Mouse (Mus musculus): Measurements from ENCODE around the gene Gm10134. TPM values are rescaled to one million over a fixed set of nuclear protein-coding genes. Genes with fewer than 3 reads are reported as not detected.

Gene Gm10134
- total RNA-seq, 1 experiment from 2014 or later: not detected

DNA sequence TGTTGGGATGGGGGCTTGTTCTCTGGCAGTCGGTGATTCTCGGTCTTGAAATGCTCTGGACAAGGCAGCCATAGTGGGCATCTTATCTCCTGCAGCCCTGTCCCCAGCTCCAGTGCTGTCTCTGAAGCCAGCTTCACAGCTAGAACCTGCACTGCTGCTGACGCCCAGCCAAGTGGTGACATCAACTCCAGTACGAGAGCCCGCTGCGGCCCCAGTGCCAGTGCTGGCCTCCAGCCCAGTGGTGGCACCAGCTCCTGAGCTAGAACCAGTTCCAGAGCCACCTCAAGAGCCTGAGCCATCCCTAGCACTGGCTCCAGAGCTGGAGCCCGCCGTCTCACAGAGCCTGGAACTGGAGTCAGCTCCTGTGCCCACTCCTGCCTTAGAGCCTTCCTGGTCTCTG, 38.0 kb downstream of the Gm10134 start:
- no peak for ATAC-seq (ENCODE audit: extremely low read depth, insufficient number of reproducible peaks, low FRiP score, poor library complexity, severe bottlenecking)

DNA sequence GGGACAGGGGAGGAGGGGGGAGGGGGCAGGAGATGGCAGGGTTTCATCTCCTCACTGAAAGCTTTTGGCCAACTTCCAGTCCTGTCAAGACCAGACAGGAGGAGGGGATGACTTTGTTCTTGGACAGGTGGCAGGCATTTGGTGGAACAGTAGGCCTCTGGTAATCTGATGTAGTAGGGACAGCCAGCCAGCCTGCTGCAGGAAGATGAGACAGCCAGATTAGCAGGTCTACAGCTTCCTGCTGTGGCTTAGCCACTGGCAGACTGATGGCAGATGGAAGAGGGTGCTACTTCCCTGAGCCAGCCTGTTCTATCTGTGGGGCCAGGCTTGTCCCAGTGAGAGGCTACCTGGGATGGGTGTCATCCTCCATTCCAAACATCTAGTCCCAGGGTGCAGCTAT, 40.1 kb downstream of the Gm10134 start:
- ATAC-seq (ENCODE audit: extremely low read depth, insufficient number of reproducible peaks, low FRiP score, poor library complexity, severe bottlenecking): no peak

DNA sequence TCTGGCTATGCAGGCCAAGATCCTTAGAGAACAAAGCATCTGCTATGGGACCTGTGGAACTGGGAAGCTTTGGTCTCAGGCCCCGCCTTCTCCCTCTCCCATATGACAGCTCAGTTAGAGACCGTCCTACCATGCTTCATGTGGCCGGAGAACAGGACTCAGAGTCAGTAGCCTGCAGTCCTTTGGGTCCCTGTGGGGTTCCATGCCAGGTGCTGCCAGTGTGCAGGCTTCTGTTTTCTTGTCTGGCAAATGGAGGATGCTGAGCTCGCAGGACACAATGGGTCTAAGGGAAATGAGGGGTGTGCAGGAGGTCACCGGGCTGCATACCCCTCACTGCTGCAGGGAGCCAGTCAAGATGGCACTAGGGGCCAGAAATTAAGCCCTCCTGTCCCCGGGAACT, 40.7 kb downstream of the Gm10134 start:
- no peak for ATAC-seq (ENCODE audit: extremely low read depth, insufficient number of reproducible peaks, low FRiP score, poor library complexity, severe bottlenecking)

DNA sequence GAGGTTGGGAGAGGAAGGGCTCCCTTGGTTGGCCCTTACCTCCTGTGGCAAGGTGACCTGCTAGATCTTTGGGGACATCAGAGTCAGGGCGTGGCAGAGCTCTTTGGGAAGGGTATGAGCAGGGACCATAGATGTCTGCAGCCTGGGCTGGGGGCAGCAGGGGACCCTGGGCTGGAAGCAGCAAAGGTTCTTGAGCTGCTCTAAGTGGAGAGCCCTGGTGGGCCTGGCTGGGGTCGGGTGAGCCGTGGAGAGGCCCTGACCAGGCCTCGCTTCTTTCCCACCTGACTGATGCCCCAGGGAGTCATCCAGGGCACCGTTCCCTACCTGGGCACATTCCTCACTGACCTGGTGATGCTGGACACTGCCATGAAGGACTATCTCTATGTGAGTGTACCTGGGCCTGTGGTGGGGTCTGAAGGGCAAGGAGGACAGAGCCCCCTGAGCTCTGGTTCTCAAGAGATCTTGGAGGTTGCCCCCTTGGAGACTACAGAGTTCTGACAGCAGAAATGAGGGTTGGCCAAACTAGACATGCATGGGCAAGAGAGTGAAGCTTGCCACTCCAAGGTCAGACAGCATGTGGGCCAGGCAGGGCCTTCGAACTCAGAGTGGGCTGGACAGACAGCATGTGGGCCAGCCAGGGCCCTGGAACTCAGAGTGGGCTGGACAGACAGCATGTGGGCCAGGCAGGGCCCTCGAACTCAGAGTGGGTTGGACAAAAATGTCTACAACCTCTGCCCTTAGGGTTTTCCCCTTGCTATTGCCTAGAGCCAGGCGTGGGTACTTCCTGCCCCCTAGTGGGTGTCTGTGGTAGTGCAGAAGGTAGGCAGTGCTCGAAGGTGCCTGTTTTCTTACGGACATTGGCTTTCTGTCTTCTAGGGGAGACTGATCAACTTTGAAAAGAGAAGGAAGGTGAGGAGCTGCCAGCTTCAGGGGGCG, 41.6 kb downstream of the Gm10134 start:
- peak; percentile 76 for ATAC-seq (ENCODE audit: extremely low read depth, insufficient number of reproducible peaks, low FRiP score, poor library complexity, severe bottlenecking)

DNA sequence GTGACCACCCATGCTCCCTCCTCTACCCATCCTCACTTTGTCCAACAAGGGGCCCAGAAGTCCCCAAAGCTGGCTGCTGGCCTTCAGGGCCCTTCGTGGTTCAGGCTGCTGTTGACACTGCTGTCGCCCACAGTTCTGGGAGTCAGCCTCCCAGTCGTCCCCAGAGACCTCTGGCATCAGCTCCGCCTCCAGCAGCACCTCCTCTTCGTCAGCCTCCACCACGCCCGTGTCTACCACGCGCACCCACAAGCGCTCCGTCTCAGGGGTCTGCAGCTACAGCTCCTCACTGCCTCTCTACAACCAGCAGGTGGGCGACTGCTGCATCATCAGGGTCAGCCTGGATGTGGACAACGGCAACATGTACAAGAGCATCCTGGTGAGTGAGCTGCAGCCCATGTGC, 43.3 kb downstream of the Gm10134 start:
- ATAC-seq (ENCODE audit: extremely low read depth, insufficient number of reproducible peaks, low FRiP score, poor library complexity, severe bottlenecking): no peak

DNA sequence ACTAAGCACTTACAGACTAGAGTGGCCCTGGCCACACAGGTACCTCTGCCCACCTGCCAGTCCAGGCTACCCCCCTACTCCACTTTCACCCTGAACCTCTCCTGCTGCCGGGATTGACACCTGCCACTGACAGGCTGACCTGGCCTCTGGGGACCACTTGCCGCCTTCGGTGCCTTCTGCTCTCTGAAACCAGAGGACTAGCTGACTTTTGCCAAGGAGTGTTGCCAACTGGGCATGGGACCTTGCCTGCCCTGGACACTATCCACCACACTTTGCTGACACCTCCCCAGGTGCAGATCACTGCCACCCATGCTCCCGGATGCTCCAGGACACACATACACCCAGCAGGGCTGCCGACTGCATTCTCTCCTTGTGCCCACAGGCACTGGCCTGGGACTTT, 46.4 kb downstream of the Gm10134 start:
- no peak for ATAC-seq (ENCODE audit: extremely low read depth, insufficient number of reproducible peaks, low FRiP score, poor library complexity, severe bottlenecking)

Other genes starting within 250 kb of the Gm10134 start
- gene Ppp1r26, start 59.3 kb upstream of the Gm10134 start, total RNA-seq (2017): not detected in 2 replicates
- not detected in 2 replicates for gene 1700007K13Rik, start 39.8 kb upstream of the Gm10134 start, total RNA-seq (2017)
- 6.8 and 10.7 TPM in 2 replicates for gene Mrps2, start 38.0 kb upstream of the Gm10134 start, total RNA-seq (2017)
- not detected in 2 replicates for gene Gbgt1, start 9.2 kb upstream of the Gm10134 start, total RNA-seq (2017)
- gene Ralgds, start 7.0 kb downstream of the Gm10134 start, total RNA-seq (2017): 38.8 and 45.3 TPM in 2 replicates
- gene Cel, start 57.3 kb downstream of the Gm10134 start, total RNA-seq (2017): not detected in 2 replicates
- 9.5 and 10.4 TPM in 2 replicates for gene Gtf3c5, start 77.7 kb downstream of the Gm10134 start, total RNA-seq (2017)
- gene Gfi1b, start 115.9 kb downstream of the Gm10134 start, total RNA-seq (2017): 0.35 and 0.98 TPM in 2 replicates
- 32.5 and 32.9 TPM in 2 replicates for gene Tsc1, start 135.1 kb downstream of the Gm10134 start, total RNA-seq (2017)
- gene Spaca9, start 193.6 kb downstream of the Gm10134 start, total RNA-seq (2017): 0.98 TPM in 1 of 2 replicates, not detected in the other
- 1.4 TPM in 1 of 2 replicates, not detected in the other for gene Ak8, start 194.1 kb downstream of the Gm10134 start, total RNA-seq (2017)